Mouse (Mus musculus) cortical plate, adult 2 months (tissue): ENCODE data around the gene Epha1.

Experiments
- CTCF ChIP-seq: fragments of 200-500 bp; IDR thresholded peaks from 2 replicates; pipeline ENCODE4 v1.5.1; 2011; ENCODE audit warnings: mild to moderate bottlenecking, control low read depth, low read length; ENCODE audit not compliant: insufficient read depth; ENCODE audit errors: extremely low read depth
- POLR2A ChIP-seq: fragments of 200-500 bp; IDR thresholded peaks from 2 replicates; pipeline ENCODE4 v1.6.1; 2011; ENCODE audit warnings: mild to moderate bottlenecking, low read length, control low read depth; ENCODE audit not compliant: insufficient read depth; ENCODE audit errors: extremely low read depth

DNA sequence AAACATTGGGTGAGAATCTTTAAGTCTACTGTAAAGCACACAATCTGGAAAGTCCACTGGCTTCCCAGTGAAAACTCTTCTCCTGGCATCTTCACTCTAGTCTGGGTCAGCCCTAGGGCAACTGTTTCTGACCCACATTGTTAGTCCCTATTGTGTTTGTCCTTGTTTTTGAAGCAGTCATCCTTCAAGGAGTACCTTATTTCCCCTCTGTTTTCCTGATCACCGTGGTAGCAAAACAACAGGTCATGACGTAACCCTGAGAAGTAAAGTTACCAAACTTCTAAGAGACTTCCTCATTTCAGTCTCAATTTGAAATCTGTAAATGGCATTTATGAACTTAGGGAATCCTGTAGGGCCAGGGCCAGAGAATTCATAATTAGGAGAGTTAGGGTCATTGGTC, 48.4 kb upstream of the Epha1 start:
- TF ChIP-seq POLR2A (no peak), CTCF (no peak)
